Mouse (Mus musculus): ENCODE results near the gene Arhgef1. TPM values are rescaled to one million over a fixed set of nuclear protein-coding genes. Genes with fewer than 3 reads are reported as not detected.

Arhgef1 gene
- polyA plus RNA-seq, 1 experiment: 139 TPM

DNA sequence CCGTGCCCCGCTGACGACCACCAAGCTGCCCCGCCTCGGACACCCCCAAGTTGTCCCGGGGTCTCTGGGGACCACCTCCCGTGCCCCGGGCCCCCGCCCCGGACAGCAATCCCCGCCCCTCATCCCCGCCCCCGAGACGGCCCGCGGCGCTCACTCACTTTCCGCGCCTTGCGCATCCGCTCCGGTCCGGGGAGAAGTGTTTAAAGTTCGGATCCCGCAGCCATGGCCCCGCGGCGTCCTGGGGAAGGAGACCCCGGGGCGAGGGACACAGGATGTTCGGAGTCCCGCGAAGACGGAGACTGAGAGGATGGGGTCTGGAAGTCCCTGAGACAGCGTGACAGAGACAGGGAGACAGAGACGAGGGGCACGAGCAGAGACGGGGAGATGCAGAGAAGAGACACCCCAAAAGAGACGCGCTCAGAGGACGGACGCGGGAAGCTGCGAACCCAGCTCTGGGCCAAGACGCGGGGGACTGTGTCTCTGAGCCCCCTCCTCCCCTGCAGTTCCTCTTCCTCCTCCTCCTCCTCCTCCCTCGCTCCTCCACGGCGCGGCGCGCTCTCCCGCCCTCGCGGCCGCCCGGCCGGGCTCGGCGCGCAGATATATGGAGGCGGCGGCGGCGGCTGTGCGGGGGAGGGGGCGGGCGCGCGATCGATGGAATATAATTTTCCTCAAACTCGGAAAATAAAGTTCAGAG is 41.7 kb downstream of the Arhgef1 start, which contains the start of gene Gm4881:
TSS of gene Gm4881 (minus strand) at position 238 of the 694 bp plus-strand sequence.
- no peak for DNase-seq (ENCODE audit: low read depth)

DNA sequence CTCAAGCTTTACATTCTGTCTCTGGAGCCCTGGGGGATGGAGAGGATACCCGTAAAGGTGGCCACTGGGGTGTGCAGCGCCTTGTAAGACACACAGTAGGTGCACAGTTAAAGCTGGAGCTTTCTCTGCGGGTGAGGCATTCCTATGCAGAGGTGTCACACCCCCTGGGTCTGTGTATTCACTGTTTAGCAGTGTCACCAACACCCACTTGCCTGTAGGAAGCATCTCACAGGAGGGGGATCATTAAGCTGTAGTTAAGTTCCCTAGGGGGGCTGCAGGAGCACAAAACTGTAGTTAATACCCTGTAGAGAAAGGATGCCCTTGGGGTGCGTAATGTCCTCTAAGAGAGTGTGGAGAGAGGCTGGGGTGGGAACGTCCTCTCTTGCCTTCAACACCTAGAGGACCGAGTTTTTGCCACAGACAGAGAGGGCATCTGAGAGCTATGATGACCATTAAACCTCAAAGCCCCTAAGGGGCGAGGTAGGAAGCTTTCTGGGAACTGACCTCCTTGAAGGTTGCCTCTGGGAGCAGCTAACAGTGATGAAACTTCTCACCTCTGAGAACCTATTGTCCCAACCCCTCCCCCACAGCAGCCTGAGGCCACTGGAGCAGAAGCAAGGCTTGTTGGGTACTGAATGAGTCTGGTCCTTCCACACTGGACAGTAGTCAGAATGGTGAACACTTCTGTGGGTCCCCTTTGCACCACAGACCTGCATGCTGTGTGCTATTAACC is 44.8 kb downstream of the Arhgef1 start:
- no peak for DNase-seq (ENCODE audit: low read depth)

DNA sequence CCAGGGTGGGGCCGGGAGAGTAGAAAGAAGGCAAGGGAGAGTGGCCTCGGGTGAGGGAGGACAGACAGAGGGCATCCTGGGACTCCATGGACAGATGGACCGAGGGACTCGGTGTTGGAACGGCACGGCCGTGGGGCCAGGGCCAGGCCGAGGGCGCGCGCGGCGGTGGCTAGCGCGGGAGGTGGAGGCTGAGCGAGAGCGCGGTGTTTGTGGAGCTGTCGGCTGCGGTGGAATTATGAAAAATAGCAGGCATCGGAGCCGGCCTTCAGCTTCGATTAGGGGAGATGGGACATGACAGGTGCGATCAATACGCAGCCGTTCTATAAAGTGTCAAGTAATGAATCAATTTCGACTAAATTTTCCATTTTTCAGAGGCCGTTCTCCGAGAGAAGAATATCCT is 46.1 kb downstream of the Arhgef1 start:
- no peak for DNase-seq (ENCODE audit: low read depth)

DNA sequence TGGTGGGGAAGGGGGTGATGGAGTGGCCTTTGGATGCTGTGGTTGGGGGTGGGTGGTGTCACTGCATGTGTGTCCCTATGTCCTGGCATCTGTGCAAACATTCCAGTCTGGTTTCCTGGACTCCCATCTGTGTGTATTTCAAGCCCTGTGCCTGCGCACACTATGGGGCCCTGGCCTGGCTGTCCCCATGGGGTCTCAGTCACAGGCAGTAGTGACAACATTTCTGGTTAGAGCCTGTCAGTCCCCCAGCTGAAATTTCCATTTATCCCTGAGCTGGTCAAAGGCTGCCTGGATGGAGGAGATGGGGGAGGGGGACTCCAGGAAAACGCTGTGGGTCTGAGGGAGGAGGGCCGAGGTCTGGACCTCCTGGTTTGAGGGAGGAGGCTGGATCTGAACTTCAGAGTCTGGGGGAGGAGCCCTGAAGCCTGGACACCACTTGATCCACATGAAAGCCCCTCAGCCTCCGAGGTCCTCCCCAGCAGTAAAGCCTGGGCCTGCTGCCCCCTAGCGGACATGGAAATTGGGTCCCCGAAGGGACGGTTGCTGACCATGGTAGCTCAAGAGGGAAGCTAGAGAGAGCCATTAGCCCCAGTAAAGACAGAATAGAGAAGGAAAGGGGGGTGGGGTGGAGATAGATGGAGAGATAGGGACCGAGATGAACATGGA is 47.4 kb downstream of the Arhgef1 start:
- no peak for DNase-seq (ENCODE audit: low read depth)

DNA sequence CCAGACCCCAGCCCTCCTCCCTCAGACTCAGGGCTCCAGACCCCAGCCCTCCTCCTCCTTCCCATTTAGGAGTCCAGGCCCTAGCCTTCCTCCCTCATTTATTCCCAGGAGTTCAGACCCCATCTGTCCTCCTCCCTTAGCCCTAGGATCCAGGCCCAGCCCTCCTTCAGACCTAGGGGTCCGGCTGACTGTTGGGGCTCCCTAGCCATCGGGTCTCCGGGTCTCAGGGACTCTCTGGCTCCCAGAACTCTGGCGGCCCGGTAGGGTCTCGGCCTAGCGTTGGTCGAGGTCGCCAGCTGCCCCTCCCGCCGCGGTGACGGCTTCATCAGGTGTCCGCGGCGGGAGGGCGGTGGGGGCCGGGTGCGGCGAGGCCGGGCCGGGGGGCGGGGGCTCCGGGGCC is 51.3 kb downstream of the Arhgef1 start:
- no peak for DNase-seq (ENCODE audit: low read depth)

DNA sequence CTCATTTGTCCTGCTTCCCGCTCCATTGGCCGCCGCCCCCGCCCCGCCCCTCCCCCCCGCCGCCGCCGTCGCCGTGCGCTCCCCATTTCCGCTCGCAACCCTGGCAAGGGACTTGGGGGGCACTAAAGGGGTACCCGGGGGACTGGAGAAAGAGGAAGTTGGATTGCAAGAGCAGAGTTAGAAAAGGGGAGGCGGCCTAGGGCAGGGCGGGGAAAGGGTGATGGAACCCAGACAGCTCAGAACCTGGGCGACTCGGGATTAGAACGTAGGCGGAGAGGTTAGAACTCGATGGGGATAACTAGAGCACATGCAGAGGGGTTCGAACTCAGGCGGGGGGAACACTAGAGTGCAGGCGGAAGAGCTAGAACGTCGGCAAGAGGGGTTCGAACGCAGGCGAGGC is 51.7 kb downstream of the Arhgef1 start:
- no peak for DNase-seq (ENCODE audit: low read depth)

DNA sequence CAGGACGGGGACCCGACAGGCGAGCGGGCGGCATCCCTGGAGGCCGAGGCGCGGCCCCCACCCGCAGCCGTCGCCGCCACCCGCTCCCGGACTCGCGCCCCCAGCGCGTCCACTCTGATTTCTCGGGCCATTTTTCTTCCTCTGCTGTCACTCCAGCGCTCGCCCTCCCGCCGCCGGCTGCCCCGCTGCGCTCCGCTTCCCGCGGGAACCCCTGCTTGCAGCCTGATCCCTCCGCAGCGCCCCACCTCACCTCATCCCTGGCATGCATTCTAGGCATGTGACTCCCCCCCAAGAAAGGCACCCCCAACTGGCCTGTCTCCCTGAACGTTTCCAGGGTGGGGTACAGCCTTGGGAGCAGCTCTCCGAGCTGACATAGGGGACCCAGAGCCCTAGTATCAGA is 52.5 kb downstream of the Arhgef1 start:
- DNase-seq (ENCODE audit: low read depth): no peak

DNA sequence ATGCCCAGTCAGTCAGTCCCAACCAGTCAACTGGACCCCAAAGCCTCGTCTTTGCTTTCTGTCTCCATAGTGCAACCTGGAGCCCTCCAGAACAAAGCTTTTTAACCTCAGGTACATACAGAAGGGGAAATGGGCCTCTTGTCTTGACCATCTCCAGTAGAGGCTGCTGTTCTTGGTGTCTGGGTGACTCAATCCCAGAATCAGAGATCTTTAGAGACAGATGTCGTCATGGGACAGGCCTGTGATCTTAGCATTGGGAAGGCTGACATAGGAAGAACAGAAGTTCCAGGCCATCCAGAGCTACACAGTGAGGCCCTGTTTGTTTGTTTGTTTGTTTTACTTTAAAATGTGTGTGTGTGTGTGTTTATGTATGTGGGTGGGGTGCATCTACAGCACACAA is 61.6 kb downstream of the Arhgef1 start:
- no peak for DNase-seq (ENCODE audit: low read depth)

DNA sequence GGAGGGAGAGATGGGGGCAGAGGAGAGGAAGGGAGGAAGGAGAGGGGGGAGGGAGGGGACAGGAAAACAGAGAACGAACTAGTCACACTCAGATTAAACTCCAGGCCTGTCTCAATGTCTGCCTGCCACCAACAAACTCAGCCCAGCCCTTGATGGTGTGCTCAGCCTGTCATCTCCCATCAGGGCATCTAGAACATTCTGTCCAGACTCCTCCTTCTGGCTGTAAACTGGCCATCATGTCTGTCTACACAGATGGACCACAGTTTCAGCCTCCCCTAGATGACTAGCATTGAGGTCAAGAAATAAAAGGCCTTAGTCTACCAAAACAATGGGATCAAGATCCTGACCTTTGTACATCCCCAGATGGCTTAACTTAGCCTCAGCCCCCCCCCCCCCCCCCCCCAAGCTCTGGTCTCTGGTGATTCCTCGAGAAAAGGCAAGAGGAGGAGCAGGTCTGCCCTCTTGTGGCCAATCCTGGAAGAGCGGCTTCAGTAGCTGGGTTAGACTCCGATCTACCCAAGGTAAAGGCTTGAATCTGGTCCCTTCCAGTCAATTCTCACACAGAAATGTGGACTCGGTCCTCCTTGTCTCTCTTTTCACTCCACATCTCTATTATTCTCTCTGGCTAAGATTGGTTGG is 62.3 kb downstream of the Arhgef1 start:
- DNase-seq (ENCODE audit: low read depth): no peak

DNA sequence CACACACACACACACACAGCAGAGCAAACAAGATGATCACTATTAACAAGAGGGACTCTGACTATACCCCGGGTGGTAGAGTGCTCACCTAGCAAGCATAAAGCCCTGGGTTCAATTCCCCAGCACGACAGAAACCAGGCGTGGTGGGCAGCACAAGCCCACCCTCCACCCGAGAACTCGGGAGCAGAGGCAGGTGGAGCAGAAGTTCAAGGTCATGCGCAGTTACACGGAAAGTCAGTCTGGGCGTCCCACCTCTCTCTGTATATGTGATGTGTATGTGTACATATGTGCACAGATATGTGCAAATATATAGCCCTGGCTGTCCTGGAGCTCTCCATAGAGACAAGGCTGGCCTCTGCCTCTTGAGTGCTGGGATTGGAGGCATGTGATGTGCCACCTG is 65.3 kb downstream of the Arhgef1 start:
- no peak for DNase-seq (ENCODE audit: low read depth)

DNA sequence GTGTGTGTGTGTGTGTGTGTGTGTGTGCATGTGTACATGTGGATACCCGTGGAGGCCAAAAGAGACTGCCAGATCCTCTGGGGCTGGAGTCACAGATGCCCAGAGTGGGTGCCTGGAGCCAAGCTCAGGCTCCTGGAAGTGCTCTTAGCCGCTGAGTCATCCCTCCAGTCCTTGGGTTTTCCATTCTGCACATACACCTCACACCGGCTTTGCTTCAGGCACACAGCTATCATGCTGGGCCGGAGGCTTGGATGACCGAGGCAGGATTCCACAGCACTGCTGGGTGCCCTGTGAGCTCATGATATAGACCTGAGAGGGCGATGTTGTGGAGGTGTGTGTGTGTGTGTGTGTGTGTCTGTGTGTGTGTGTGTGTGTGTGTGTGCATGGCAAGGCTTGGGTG is 65.8 kb downstream of the Arhgef1 start:
- no peak for DNase-seq (ENCODE audit: low read depth)

DNA sequence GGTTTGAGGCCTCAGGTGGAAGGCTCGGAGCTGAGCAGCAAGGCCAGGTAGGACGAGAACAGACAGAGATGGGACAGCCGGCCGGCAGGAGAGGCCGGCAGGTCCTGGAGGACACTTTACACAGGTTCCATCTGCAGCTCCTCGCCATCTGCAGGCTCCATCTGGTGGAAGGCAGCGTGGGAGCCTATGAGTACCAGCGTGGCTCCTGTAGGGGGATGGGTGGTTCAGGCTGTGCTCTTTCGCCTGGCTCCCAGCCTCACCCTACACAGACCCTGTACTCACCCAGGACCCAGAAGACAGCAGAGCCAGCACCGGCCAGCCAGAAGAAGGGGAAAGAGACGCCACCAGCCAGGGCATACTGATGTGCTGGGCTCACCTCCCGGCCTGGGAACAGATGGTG is 67.1 kb downstream of the Arhgef1 start:
- DNase-seq (ENCODE audit: low read depth): no peak

DNA sequence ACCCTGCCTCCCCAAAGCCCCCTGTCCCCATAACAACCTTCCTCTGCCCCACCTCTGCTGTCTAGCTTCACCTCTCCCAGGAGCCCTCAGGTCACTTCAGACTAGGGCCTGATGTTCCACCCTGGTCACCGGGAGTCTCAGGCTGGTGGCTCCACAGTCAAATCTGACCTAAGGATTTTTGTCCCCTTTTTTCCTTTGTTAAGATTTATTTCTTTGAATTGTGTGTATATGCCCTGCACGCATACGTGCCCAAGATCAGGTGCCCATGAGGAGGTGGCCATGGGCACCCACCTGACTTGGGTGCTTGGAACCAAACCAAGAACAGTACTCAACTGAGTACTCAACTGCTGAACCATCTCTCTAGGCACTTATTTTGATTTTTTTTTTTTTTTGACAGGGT is 67.6 kb downstream of the Arhgef1 start:
- DNase-seq (ENCODE audit: low read depth): no peak

DNA sequence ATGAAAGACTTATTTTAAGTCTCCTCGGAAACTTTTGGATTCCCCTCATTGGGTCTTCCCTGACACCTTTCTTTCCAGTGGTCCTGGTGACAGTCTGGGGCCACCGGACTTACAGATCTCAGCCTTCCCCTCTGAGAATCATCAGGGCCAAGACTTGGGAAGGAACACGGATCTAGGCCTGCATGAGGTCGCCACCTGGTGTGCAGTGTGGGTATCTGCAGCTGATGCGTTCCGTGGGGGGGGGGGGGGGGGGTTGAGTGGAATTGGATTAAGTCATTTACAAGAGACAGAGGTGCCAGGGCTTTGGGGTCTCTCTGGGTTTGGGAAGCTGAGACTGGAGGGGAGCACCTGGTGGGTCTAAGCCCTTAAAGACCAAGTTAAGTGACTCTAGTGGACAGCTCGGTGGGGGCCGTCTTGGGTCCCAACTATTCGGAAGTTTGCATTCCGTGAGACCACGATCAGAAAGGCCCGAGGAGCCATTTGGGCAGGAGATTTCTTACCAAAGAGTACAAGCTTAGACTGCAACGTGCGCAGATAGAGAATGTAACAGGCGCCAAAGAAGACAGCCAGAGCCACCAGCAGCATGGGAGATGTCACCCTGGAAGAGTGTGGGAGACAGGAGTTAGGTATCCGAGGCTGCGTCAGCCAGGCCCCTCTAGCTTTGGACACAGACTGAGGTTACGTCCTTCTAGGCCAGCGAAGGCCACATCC is 68.7 kb downstream of the Arhgef1 start:
- no peak for DNase-seq (ENCODE audit: low read depth)

DNA sequence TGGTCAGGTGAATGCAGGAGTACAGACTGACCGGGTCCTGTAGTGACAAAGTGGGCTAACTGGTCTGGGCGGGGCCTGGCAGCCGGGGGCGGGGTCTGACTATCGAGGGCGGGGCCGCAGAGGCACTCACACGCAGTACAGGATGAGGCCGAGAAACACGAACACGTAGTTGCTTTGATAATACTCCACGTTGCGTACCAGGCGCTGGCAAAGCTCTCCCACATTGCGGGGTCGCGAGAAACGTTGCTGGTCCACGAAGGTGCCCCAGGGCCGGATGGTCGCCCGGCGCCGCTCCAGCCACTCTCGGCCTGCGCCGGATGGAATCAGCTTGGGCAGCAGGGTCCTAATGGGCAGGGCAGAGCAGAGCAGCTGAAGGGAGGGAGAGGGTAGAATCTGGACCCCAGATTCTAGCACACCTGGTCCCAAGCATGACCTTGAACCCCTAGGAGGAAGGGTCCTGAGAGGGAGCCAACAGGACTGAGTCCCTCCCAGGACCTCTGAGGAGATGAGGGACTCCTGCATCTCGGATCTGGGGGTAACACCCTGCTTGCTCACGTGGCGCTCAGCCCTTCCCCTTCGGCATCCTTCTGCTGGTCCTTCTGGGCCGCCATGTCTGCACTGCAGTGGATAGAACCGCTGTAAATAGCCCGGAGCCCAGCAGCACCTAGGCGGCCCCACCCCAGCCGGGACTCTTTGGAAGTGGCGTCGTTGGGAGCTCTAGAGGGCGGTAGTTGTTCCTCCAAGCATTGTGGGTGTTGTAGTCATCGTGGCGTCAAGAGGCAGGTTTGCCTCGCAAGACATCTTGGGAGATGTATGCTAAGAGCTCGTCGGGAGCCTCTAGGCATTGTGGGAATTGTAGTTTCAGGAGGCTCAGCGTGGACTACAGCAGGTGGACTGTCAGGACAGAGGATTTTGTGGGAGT is 69.5 kb downstream of the Arhgef1 start, which contains the start of gene Rabac1:
TSS of gene Rabac1 (minus strand) at position 783 of the 922 bp plus-strand sequence.
- peak; percentile 88 for DNase-seq (ENCODE audit: low read depth)

DNA sequence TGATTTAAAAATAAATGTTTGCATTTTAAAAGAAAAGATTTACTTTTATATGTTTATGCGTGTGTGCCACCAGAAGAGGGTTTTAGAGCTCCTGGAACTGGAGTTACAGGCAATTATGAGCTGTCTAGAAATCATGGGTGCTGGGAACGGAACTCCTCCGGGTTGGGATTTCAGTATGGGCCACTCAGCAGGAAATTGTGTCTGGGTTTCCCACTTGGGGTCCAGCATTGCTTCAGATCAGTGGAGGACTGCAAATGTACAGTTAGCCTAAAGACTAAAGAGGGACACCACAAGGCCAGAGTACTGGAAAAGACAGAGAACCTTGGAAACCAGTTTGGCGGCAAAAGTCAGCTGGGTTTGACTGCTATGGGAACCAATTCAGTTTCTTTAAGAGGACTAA is 70.5 kb downstream of the Arhgef1 start:
- DNase-seq (ENCODE audit: low read depth): no peak

DNA sequence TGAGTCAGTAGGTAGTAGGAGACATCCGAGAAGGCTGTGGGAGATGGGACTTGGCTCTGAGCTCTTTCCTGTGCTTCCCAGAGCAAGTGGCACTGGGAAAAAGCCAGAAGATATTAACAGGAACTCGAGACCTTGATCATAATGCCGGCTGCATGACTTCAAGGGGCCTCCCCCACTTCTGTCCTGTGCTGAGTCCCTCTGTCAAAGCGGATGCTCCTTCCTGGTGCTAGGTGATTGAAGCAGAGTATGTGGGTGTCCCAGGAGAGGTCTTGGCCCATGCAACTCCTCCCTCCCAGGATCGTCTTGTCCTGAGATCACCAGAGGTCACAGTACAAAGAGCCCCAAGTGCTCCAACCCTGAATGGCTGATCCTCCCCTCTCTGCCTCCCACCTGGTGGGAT is 71.2 kb downstream of the Arhgef1 start:
- DNase-seq (ENCODE audit: low read depth): no peak

DNA sequence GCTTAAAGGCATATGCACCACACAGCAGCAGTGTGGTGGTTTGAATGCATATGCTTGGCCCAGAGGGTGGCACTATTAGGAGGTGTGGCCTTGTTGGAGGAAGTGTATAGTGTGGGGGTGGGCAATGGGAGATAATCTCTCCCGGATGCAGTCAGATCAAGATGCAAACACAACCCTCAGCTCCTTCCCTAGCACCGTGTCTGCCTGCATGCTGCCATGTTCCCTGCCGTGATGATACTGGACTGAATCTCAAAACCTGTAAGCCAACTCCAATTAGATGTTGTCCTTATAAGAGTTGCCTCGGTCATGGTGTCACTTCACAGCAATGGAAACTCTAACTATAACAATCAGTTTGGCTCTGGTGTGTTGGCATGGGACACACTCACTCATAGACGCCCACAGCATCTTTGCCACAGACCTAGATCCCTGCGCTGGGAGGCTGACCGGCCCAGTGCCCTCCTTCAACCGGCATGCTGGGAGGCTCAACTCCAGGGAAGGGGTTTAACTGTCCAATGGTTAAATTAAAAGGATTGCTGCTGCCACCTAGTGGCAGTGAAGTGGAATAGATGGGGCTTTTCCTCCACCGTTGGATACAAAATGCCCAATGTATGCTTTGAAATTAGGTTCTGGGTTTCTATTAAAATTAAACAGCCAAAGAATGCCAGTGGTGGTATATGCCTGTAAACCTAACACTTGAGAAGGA is 72.3 kb downstream of the Arhgef1 start:
- DNase-seq (ENCODE audit: low read depth): no peak
